Mouse (Mus musculus) mouse trophoblast stem cell (cell line): Measurements from ENCODE around the gene Lmna.

Source experiments
- in situ Hi-C, 2 experiments: fragments of 300-500 bp; cut with MseI, MboI; formaldehyde crosslinking; loops; 2 replicates in 1 of 2; 3 replicates in 1 of 2; pipeline ENCODE4 v1.15.1; 2025

Gene Lmna

DNA sequence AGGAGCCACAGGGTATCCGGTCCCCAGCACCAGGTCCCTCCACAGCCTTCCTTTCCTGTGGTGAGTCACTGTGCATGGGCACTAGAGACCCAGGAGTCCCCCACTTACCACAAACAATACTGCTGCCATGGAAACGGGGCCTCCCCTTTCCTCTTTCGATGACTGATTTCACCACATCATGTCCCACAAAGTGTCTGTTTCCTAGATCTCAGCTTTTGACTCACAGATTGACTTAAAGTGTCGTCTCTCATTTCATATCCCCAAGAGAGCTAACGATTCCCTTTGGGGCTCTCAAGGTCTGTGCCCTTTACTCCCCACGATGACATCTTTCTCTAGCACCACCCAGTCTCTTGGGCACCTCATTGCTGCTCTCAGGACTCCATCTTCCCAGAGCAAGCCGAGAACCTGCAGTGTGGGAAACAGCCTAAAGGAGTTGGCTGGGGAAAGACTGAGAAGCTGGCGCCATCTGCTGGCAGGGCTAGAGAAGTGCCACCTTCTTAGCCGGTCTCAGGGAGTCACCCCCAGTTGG lies 12.1 kb upstream of the Lmna start:
- in situ Hi-C loops = loop anchor here (5.0 to 10.0 kb wide), 3 partner anchors 35 to 117 kb away; no protein-coding TSS in a partner anchor

DNA sequence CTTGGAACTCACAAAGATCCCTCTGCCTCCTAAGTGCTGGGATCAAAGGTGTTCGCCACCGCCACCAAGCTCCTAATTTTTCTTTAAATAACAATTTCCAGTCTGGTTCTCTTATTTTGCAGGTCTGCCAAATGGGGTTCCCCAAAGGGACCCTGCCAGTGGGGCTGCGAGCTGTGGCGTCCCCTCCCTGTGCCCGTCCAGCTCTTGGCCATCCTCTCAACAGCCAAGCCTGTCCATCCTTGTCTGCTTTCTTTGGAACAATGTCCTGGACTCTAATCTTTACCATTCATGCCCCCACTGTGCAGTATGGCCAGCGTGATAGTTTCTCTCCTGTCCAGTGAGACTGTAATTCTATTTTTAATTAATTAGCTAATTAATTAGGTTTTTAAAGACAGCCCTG lies 11.4 kb upstream of the Lmna start:
- in situ Hi-C loops = loop anchor here (5.0 to 10.0 kb wide), 3 partner anchors 34 to 116 kb away; no protein-coding TSS in a partner anchor

DNA sequence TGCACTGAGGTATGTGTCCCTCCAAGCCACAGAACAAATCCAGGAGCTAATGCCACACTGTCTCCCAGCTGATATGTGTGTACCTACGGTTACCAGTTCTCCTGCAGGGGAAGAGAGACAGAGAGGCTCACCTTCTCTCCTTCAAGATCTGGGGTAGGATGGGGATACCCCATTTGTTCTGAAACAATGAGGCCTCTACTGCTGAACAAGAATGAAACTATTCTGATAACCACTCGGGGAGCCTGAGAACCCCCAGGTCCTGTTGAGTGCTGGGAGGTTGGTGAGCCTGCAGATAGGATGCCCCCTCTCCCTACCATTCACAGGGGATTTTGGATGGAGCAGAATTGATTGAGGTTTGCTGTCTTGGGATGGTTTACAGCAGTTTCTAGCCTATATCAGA lies 10.3 kb upstream of the Lmna start:
- in situ Hi-C loops = loop anchor here (5.0 to 10.0 kb wide), 3 partner anchors 33 to 115 kb away; no protein-coding TSS in a partner anchor

DNA sequence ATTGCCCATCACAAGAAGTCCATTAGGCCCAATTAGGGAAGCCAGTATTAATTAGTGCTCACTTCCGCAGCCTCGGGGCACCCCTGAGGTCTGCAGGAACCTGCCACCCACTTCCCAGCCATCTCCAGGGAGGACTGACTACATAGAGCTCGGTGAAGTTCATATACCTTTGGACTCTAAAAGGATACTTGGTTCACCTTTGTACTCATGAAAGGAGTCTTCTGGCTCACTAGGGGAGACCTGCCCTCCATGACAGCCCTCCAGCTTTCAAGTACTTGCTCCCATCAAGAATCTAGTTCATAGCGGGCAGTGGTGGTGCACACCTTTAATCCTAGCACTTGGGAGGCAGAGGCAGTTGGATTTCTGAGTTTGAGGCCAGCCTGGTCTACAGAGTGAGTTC lies 8.7 kb upstream of the Lmna start:
- in situ Hi-C loops = no loop called here

DNA sequence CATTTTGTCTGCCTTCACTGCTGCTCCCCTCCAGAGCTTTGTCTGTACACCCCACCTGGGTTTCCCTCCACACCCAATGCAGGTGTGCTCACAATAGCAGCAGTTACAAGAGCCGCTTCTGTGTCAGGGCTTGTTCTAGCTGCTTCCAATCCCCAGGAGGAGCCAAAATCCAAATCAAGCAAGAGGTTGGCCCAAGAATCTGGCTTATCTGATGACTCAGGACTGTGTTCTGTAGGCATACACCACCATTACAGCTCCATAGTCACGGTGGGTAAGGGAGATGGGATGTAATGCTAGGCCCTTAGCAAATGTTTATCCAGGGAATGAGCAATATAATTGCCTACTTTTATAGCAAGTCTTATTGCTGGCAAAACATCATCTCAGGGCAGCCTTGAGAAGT lies 6.7 kb upstream of the Lmna start:
- in situ Hi-C loops = no loop called here

DNA sequence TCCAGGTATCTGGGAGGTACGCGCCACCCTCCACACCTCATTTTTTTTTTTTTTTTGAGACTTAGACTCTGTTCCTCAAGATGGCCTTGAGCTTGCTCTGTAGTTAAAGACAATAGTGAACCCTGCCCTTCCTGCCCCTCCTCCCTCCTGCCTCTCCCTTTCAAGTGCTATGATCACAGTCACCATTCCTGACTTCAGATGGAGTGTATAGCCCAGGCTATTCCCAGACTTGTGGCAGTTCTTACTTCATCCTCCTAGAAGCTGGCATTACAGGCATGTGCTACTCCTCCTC lies 5.3 kb upstream of the Lmna start:
- in situ Hi-C loops = no loop called here

DNA sequence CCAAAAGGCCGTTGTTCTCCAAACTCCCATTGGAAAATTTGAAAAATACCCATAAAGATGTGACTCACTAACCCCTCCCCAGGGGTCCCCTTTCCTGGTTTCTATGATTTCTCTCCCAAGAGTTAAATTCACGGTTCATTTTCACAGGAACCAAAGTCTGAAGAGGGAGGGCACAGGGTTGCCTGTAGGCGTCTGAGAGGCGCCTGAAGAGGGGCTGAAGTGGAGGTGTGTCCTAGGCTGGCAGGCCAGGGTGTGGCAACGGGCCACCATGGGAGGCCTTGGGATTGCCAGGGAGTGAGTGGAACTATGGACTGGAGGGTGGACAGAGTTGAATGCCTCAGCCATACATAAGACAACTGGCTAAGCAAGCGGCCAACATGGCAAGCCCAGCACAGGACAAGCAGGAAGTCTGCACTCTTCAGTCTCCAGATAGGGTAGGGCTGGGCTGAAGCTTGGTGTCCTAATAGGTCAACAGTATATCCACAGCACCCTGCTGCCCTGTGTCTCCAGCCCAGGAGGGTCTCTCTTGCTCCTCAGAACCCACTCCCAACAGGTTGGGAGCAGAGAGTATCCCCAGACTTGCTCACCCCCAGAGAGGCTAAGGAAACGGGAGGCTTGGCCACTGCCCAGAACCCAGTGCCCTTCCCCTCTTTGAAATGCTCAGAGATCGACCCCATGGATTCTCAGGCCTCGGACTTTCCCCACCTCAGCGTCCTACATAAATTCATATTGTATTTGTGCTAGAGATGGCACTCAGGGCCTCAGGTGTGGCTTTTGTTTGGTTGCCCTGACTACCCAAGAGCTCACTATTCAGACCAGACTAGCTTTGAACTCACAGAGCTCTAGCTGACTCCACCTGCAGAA lies 4.7 kb upstream of the Lmna start:
- in situ Hi-C loops = no loop called here

DNA sequence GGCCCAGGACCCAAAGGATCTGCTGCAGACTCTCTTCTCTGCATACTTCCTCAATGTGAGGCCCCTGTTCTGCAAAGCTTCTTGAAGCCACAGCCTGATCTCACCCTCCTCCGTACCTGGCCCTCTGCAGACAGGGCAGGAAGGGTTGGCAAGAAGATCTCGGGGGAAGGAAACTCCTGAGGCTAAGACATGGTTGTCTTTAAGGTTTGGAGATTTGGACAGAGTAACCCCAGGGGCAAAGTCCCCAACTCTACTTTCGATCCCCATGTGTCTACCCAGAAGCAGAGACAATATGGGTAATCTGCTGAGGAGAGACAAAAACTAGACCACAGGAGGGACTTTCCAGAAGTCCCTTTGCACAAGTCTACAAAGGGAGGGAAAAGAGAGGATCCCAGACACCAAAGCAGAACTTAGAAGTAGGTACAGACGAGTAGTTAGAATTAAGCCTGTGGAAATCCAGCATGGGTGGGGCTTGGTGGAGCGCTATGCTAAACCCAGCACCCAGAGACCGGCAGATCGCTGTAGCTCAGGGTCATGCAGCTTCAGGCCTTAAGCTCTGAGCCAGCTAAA lies 3.9 kb upstream of the Lmna start:
- in situ Hi-C loops = no loop called here

DNA sequence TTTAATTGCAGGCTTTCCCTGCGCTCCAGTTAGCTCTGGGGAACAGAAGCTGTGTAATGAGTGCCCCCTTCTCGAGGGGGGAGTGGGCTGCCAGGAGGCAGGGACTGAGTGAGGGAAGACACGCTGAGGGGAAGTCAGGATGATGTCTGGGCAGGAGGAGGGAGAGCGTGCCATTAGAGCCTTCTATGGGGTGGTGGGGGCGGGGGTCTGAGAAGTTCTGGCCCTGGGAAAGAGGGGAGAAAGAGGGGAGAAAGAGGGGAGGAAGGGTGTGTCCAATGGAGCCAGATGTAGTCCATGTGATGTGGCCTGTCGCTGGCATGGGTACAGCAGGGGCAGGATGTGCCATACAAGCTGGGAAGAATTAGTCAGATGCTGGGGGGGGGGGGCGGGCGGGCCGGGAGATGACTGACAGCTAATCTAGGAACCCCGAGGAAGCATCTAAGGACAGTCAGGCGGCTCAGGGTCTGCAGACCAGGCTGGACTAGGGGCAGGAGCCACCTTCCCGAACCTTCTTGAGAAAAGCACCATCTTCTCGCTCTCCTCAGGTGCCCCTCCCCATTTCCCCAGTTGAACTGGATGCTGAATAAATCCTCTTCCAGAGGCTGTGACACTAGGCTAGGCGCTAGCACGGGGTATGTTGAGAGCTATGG lies 3.3 kb upstream of the Lmna start:
- in situ Hi-C loops = no loop called here

DNA sequence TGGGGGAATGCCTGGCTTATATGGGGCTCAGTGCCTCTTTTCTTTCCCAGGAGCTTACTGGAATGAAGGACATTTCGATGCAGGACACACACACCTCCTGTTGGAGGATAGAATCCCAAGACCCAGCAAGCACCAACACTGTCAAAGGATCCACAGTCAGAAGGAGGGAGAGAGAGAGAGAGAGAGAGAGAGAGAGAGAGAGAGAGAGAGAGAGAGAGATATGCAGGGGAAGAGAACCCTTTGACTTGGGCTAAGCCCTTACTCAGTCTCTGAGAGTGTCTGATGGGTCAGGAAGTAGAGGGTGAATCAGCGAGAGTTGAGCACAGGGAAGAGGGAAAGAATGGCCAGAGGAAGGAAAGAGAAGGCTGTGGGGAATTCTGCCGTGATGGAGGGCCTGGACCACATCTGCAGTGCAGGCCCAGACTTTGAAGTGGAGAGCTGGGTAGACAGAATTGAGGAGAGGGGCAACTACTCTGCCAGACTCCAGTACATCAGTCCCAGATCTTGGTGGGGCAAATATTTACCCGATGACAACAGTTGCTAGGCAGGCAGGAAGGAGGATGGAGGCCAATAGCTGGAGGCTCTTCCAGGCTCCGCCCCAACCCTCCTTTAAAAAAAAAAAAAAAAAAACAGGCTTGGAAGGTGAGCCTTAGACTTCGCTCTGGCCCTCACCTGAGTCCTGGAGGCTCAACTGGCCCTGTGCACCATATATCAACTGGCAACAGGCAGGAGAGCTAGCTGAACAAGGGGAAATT lies 2.6 kb upstream of the Lmna start:
- in situ Hi-C loops = no loop called here

DNA sequence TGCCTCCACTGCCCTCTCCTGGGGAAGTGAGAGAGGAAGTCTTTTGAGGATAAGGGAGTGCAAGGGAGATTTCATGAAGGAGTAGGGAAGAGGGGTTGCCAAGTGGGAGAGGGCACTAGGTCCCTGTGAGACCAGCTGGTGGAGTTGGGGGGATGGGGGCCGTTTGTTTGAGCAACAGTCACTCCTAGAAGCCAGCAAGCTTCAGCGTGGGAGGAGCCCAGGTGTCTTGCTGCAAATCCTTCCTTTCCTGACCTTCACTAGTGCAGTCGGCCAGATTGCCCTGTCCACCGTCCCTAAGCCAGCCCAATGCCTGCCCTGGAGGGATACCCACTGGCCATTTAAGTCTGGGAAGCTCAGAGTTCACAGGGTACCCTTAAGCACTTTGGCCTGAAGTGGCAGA lies 1.8 kb upstream of the Lmna start:
- in situ Hi-C loops = no loop called here

DNA sequence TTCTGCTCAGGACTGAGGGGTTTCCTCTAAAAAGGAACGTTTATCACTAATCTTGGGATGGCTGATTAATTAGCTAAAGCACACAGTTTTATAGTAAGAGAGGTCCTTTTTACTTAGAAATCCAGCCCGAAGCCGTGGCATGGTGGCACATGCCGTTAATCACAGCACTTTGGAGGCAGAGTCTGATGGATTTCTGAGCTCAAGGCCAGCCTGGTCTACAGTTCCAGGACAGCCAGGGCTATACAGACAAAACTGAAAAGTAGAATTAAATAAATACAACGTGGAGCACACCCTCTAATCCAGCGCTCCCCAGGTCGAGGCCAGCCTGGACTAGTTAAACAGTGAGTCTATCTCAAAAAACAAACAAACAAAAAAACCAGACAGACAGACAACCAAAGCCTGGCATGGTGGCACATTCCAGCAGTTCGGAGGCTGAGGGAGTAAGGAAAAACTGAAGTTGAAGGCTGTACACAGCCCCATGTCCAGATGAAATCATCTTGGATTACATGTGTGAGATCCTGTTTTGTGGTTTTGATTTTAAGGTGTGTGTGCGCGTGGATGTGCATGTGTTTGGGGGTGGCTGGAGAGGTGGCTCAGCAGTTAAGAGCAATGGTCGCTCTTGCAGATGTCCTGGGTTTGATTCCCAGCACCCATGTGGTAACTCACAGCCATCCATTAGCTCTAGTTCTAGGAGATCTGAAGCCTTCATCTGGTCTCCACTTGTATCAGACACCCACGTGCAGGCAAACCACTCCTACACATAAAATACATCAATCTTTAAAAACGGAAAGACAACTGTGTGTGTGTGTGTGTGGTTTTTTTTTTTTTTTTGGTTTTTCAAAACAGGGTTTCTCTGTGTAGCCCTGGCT lies 899 bp upstream of the Lmna start:
- in situ Hi-C loops = no loop called here

DNA sequence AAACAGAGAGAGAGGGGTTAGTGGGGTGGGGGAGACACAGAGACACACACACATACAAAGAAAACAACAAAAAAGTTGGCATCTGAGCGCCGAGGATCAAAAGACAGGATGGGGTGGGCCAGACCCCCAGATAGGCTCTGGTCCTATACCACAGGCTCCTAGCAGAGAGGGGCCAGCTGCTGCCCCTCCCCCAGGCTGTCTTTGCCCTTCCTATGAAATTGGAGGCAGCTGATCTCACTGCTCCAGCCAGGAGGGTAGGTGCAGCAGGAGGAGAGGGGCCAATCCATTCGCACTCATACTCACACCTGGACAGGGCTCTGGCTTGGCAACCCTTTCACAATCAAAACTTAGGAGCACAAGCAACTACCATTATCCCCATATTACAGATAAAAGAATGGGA lies 506 bp downstream of the Lmna start:
- in situ Hi-C loops = no loop called here

DNA sequence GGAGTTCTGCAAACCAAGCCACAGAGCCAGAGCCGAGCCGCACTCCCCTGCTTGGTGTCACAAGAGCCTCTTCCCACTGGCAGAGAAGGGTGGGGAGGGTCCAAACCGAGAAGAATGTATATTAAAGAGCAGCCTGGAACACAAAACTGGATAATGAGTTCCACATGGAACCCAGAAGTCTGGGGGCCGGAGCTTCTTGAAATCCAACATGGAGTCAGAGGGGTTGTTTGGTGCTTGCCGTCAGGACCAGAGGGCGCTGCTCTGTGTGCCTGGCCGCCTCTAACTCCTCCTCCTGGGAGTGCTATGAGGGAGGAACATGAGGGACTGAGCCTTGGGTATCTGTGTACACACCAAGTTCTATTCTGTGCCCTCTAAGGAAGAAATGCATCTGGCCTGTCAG lies 4.0 kb downstream of the Lmna start:
- in situ Hi-C loops = no loop called here

DNA sequence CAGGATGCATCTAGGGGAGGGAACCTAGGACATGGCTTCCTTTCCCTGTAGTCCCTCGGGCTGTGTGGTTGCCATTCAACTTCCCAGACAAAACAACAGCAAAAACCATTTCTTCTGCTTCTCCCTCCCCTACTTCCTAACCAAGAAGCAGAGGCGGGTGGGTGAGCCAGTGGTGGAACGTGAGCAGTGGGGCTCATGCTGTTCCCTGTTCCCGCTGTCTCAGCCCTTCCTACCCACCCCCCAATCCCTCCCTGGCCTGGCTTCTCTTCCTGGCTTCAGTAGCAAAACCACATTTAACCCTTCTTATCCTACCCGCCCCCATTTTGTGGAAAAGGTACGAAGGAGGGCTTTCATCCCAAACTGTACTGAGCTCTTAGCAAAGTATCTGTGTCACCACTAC lies 4.7 kb downstream of the Lmna start:
- in situ Hi-C loops = no loop called here

DNA sequence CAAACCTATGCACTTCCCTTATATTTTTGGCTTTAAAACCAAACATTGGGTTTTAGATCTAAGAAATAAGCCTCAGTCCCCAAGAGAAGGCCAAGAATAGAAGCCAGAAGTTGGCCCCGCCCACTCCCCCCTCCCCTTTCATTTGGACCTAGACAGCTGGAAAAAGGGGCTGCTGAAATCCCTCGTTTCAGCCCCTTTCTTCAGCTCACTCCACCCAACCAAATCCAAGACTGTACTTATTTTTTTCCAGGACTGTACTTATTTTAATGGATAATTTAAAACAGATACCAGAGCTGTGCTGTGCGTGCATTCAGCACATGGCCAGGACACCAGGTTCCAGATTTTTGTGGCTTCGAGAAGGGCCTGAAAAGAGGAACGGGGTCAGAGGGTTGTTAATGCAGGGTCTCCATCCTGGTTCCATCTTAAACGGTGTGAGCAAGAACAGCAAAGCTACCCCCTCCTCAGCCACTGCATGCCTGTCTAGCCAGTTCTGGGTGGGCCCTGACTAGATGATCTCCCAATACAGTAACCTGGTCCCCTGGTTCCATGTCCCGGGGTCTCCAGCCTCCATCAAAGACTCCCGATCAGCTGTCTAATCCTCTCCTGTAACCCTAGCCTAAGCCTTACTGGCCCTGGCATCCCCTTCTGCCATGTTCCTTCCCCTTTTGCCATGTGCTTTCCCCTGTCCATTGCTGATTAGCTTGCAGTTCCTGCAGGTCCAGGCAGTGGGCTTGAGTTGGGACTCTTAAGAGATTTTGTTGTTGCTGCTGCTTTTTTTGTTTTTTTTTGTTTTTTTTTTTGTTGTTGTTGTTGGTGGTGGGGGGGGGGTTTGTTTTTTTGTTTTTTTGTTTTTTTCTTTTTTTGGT lies 5.6 kb downstream of the Lmna start:
- in situ Hi-C loops = no loop called here

DNA sequence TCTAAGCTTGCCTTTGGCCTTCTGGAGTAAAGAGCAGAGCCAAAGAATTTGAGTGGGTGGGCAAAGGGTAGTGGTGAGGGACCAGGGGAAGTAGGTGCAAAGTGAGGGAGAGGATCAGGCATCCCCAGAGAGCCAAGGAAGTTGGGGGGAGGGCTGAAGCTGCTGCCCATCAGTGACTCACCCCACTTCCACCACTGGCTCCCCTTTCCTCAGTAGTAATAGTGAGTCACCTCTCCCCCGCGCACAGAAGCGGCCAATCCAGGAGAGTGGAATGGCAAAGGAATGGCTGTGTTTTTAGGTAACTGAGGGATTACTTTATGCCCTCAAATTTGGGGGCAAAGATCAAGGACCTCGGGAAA lies 6.3 kb downstream of the Lmna start:
- in situ Hi-C loops = no loop called here

DNA sequence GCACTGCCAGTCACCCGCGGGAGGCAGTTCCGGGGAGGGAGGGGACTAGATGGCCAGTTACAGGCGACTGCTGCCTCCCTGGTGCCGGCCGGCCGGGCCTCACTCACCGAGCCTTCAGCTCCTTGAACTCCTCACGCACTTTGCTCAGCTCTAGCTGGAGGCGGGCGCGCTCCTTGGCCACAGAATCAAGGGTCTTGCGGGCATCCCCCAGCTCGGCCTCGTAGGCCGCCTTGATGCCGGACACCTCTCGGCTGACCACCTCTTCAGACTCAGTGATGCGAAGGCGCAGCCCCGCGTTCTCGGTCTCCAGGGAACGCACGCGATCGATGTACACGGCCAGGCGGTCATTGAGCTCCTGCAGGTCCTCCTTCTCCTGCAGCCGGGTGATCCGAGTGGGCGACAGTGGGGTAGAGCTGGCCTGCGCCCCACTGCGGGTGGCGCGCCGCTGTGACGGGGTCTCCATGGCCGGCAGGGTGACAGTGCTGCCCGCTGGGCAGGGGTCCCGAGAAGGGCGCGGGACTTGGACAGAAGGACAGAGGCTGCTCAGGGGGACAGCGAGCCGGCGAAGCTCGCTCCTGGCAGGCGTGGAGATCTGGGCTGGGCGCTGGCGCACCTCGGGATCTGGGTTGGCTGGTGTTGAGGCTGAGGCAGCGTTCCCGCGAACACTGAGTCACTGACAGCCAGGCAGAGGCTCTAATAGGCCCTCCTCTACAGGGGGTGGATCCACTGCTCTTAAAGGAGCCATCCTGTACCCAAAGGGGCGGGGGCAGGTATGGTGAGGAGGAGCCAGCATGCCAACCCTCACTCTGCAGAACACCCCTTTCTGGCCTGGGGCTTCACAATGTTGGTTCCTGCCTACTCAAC lies 6.9 kb downstream of the Lmna start:
- in situ Hi-C loops = no loop called here

DNA sequence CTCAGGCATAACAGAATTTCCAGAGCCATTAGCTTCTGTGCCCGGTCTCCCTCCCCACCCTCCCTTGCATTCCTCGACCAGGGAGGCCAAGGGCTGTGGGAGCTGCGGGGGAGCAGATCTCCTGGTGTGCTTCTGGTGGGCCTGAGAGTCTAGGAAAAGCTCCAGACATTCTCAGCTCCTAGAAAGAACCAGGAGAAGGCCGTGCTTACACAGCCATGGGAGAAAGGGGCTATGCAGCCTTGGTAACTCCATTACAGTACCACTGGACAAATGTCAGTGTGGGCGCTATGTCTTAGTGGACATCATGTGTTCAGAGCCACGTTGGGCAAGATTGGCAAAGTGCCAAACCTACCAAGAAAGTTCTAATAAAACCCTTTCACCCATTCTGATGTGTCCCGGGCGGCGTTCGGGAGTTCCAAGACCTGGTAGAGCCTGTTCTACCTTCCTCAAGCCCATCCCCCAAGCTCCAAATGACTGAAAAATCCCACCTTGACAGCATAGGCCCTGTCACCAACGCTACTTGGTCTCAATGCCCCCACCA lies 7.7 kb downstream of the Lmna start:
- in situ Hi-C loops = no loop called here
